Mouse (Mus musculus): Measurements from ENCODE around the gene Scube3.
"Not testable (repeated sequence)": the region's sequence is repeated elsewhere in the genome, so short reads cannot be mapped to it uniquely, and the experiment has no call there.

Scube3 gene

DNA sequence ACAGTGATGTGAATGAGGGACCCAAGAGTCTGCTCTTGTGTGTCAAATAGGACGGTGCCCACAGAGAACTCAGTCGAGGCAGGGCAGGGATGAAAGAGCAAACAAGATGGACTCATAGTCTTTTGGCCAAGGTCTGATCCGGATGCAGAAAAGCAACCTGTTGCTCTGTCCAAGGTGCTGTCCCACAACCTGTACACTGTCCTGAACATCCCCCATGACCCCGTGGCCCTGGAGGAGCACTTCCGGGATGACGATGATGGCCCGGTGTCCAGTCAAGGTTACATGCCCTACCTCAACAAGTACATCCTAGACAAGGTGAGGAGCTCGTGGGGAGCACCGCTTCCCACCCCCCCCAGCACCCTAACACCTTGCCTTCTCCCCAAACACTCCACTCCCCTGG lies 74.8 kb downstream of the Scube3 start:
- no peak for DNase-seq (ENCODE audit: low read depth, low spot score)

GRCm38 (mm10) chr17:28217721-28218649 lies 76.0 kb downstream of the Scube3 start:
- DNase-seq (ENCODE audit: low read depth, low spot score): no peak

GRCm38 (mm10) chr17:28222463-28222862 lies 80.5 kb downstream of the Scube3 start:
- not testable (repeated sequence) for DNase-seq (ENCODE audit: low read depth, low spot score)

- peak; percentile 98 for DNase-seq (ENCODE audit: low read depth, low spot score)
Measured at GRCm38 (mm10) chr17:28223561-28224391, 81.8 kb downstream of the Scube3 start.

Data from brain, adult 2 months (tissue).